Mouse (Mus musculus): ENCODE results near the gene Smim13. TPM values are rescaled to one million over a fixed set of nuclear protein-coding genes. Genes with fewer than 3 reads are reported as not detected.

Smim13 gene
- polyA plus RNA-seq (2012): 1.5 and 1.9 TPM in 2 replicates

GRCm38 (mm10) chr13:41249538-41250317 lies at the start of gene Smim13:
Smim13 (plus strand) TSS chr13:41249844.

GRCm38 (mm10) chr13:41220304-41220834 lies 29.3 kb upstream of the Smim13 start, which contains the start of gene Elovl2:
Elovl2 (minus strand) TSS chr13:41220405.

GRCm38 (mm10) chr13:41273927-41274650 lies 24.4 kb downstream of the Smim13 start, which contains the start of gene Gm17364:
Gm17364 (minus strand) TSS chr13:41273977.

Other genes starting within 250 kb of the Smim13 start
- 24.6 and 29.7 TPM in 2 replicates for gene Pak1ip1, start 248.8 kb upstream of the Smim13 start, polyA plus RNA-seq (2012)
- gene Tmem14c, start 233.6 kb upstream of the Smim13 start, polyA plus RNA-seq (2012): 155 and 171 TPM in 2 replicates
- 0.01 TPM in 1 of 2 replicates, not detected in the other for gene Mak, start 170.1 kb upstream of the Smim13 start, polyA plus RNA-seq (2012)
- not detected in 2 replicates for gene Gcm2, start 138.8 kb upstream of the Smim13 start, polyA plus RNA-seq (2012)
- gene Sycp2l, start 135.5 kb upstream of the Smim13 start, polyA plus RNA-seq (2012): not detected in 2 replicates
- gene Elovl2, start 29.4 kb upstream of the Smim13 start, polyA plus RNA-seq (2012): 0.01 and 0.05 TPM in 2 replicates
- gene Gm17364, start 24.1 kb downstream of the Smim13 start, polyA plus RNA-seq (2012): not detected in 2 replicates
- gene Nedd9, start 237.5 kb downstream of the Smim13 start, polyA plus RNA-seq (2012): 2.5 and 3.1 TPM in 2 replicates

All from megakaryocyte-erythroid progenitor cell, adult 5 weeks (primary cell).